Mouse (Mus musculus) limb, embryonic 15.5 days (tissue): ENCODE results near the gene Htr3b. TPM values are rescaled to one million over a fixed set of nuclear protein-coding genes. Genes with fewer than 3 reads are reported as not detected.

Experiments used
- ATAC-seq: fragments of 200-750 bp; cut with Nextera tagmentation; 2 replicates; pipeline ENCODE4 v1.8.0; 2017; ENCODE audit warnings: low read depth, moderate TSS enrichment; ENCODE audit not compliant: insufficient number of reproducible peaks, low FRiP score, low TSS enrichment
- H3K27ac ChIP-seq: fragments of 300-500 bp; sonication (generic); 2 replicates; pipeline ENCODE4 v1.5.1; 2015; ENCODE audit warnings: moderate library complexity, mild to moderate bottlenecking, inconsistent platforms
- H3K27me3 ChIP-seq: fragments of 300-500 bp; sonication (generic); 2 replicates; pipeline ENCODE4 v1.6.1; 2015; ENCODE audit warnings: inconsistent platforms
- H3K36me3 ChIP-seq: fragments of 300-500 bp; sonication (generic); 2 replicates; pipeline ENCODE4 v1.6.1; 2015; ENCODE audit warnings: inconsistent platforms
- H3K4me1 ChIP-seq: fragments of 300-500 bp; sonication (generic); 2 replicates; pipeline ENCODE4 v1.6.1; 2015; ENCODE audit warnings: inconsistent platforms
- H3K4me2 ChIP-seq: fragments of 300-500 bp; sonication (generic); 2 replicates; pipeline ENCODE4 v1.6.1; 2015; ENCODE audit warnings: mild to moderate bottlenecking, inconsistent platforms
- H3K4me3 ChIP-seq: fragments of 300-500 bp; sonication (generic); 2 replicates; pipeline ENCODE4 v1.5.1; 2015; ENCODE audit warnings: mild to moderate bottlenecking, inconsistent platforms
- H3K9ac ChIP-seq: fragments of 300-500 bp; sonication (generic); 2 replicates; pipeline ENCODE4 v1.6.1; 2015; ENCODE audit warnings: inconsistent platforms
- H3K9me3 ChIP-seq: fragments of 300-500 bp; sonication (generic); 2 replicates; pipeline ENCODE4 v1.6.1; 2016; ENCODE audit warnings: inconsistent platforms
- WGBS: fragments of 180-500 bp; shearing (Covaris S2); methylation state at CpG from one replicate; pipeline ENCODE4 v1.1.7; 2015; 5-methylcytosine and 5-hydroxymethylcytosine counted together
- polyA plus RNA-seq: library from polyadenylated mRNA; unstranded; fragments of >200 nt; fragmentation: Nextera tagmentation; extraction: Ambion mirVana; gene quantifications from 2 replicates; pipeline ENCODE4 v1.2.1, GENCODE M21; 2015

The Htr3b gene
- polyA plus RNA-seq, 1 experiment from 2014 or later = not detected

- Histone ChIP-seq H3K4me2 (peak within 1 kb of the TSS; percentile 19), H3K36me3 (no peaks in the 10 kb centered on the region), H3K9ac (no peak within 1 kb of the TSS), H3K4me1 (peaks cover 8% of the 10 kb centered on the region), H3K27ac (no peak within 1 kb of the TSS), H3K9me3 (no peaks in the 10 kb centered on the region), H3K27me3 (peaks cover 14% of the 10 kb centered on the region; the same call in 1 of the 2 replicates), H3K4me3 (no peak within 1 kb of the TSS)
- ATAC-seq = no peak
- 3% methylated on average over 9 of the region's 9 CpGs for WGBS
Observed at GRCm38 (mm10) chr9:48910885-48911537, 53.8 kb downstream of the Htr3b start, which contains the start of gene Htr3a. Gene Htr3a, minus strand, starts transcription at chr9:48911099.

GRCm38 (mm10) chr9:48904421-48904820 lies 60.4 kb downstream of the Htr3b start:
- Histone ChIP-seq H3K4me3 (no peak overlapping the region), H3K27me3 (peaks cover 18% of the 10 kb centered on the region; the same call in 1 of the 2 replicates), H3K27ac (no peak overlapping the region), H3K9ac (no peak overlapping the region), H3K4me2 (no peak overlapping the region), H3K4me1 (no peaks in the 10 kb centered on the region), H3K9me3 (no peaks in the 10 kb centered on the region), H3K36me3 (no peaks in the 10 kb centered on the region)
- WGBS = 83% methylated on average over 5 of the region's 5 CpGs
- no peak for ATAC-seq

GRCm38 (mm10) chr9:48903766-48904165 lies 61.0 kb downstream of the Htr3b start:
- Histone ChIP-seq H3K27ac (no peak overlapping the region), H3K4me2 (no peak overlapping the region), H3K4me3 (no peak overlapping the region), H3K9me3 (no peaks in the 10 kb centered on the region), H3K4me1 (no peaks in the 10 kb centered on the region), H3K27me3 (peaks cover 13% of the 10 kb centered on the region; the same call in 1 of the 2 replicates), H3K36me3 (no peaks in the 10 kb centered on the region), H3K9ac (no peak overlapping the region)
- ATAC-seq = no peak
- 70% methylated on average over 2 of the region's 2 CpGs for WGBS

- 13% methylated on average over 8 of the region's 8 CpGs for WGBS
- Histone ChIP-seq H3K4me1 (no peaks in the 10 kb centered on the region), H3K9me3 (no peaks in the 10 kb centered on the region), H3K27ac (no peak overlapping the region), H3K4me3 (no peak overlapping the region), H3K27me3 (peaks cover 46% of the 10 kb centered on the region), H3K36me3 (no peaks in the 10 kb centered on the region), H3K4me2 (no peak overlapping the region), H3K9ac (no peak overlapping the region)
- ATAC-seq = no peak
Observed at GRCm38 (mm10) chr9:48898551-48898950, 66.2 kb downstream of the Htr3b start.

- Histone ChIP-seq H3K36me3 (no peaks in the 10 kb centered on the region), H3K27me3 (peaks cover 55% of the 10 kb centered on the region), H3K9ac (no peak overlapping the region), H3K9me3 (no peaks in the 10 kb centered on the region), H3K4me2 (no peak overlapping the region), H3K4me1 (no peaks in the 10 kb centered on the region), H3K4me3 (no peak overlapping the region), H3K27ac (no peak overlapping the region)
- WGBS = 27% methylated on average over 18 of the region's 18 CpGs
- no peak for ATAC-seq
Observed at GRCm38 (mm10) chr9:48895819-48896536, 68.8 kb downstream of the Htr3b start.

- no peak for ATAC-seq
- Histone ChIP-seq H3K4me2 (no peak overlapping the region), H3K27me3 (peaks cover 58% of the 10 kb centered on the region)
Observed at GRCm38 (mm10) chr9:48894755-48895154, 70.0 kb downstream of the Htr3b start.

GRCm38 (mm10) chr9:48893986-48894385 lies 70.8 kb downstream of the Htr3b start:
- no peak overlapping the region for H3K27ac ChIP-seq
- ATAC-seq = no peak
- no peaks in the 10 kb centered on the region for H3K9me3 ChIP-seq
- no peaks in the 10 kb centered on the region for H3K36me3 ChIP-seq
- 19% methylated on average over 3 of the region's 3 CpGs for WGBS
- H3K27me3 ChIP-seq = peaks cover 64% of the 10 kb centered on the region
- H3K4me1 ChIP-seq = no peaks in the 10 kb centered on the region
- no peak overlapping the region for H3K4me3 ChIP-seq
- no peak overlapping the region for H3K4me2 ChIP-seq
- H3K9ac ChIP-seq = no peak overlapping the region

More at GRCm38 (mm10) chr9:48894755-48895154, 70.0 kb downstream of the Htr3b start:
- 76% methylated on average over 6 of the region's 6 CpGs for WGBS
- Histone ChIP-seq H3K4me1 (no peaks in the 10 kb centered on the region), H3K36me3 (no peaks in the 10 kb centered on the region), H3K9ac (no peak overlapping the region), H3K9me3 (no peaks in the 10 kb centered on the region), H3K4me3 (no peak overlapping the region), H3K27ac (no peak overlapping the region)

- peaks cover 30% of the 10 kb centered on the region; the same call in 1 of the 2 replicates for H3K27me3 ChIP-seq
- H3K36me3 ChIP-seq = no peaks in the 10 kb centered on the region
- H3K27ac ChIP-seq = no peak overlapping the region
- H3K4me2 ChIP-seq = no peak overlapping the region
- H3K9me3 ChIP-seq = no peaks in the 10 kb centered on the region
- 82% methylated on average over 7 of the region's 7 CpGs for WGBS
- H3K9ac ChIP-seq = no peak overlapping the region
- no peak for ATAC-seq
- H3K4me3 ChIP-seq = no peak overlapping the region
- H3K4me1 ChIP-seq = no peaks in the 10 kb centered on the region; the same call in 1 of the 2 replicates
Observed at GRCm38 (mm10) chr9:48889093-48889492, 75.7 kb downstream of the Htr3b start.

Other genes starting within 250 kb of the Htr3b start
- gene Zbtb16, start 128.8 kb downstream of the Htr3b start, polyA plus RNA-seq = 5.7 and 6.3 TPM in 2 replicates
- gene Htr3a, start 53.9 kb downstream of the Htr3b start, polyA plus RNA-seq = 0.54 and 0.56 TPM in 2 replicates
- 27.5 and 34.6 TPM in 2 replicates for gene Usp28, start 20.4 kb upstream of the Htr3b start, polyA plus RNA-seq
- 36.7 and 37.1 TPM in 2 replicates for gene Zw10, start 90.6 kb upstream of the Htr3b start, polyA plus RNA-seq
- 0.32 and 0.37 TPM in 2 replicates for gene Tmprss5, start 116.3 kb upstream of the Htr3b start, polyA plus RNA-seq